Mouse (Mus musculus): ENCODE results near the gene Cib4.

GRCm38 (mm10) chr5:30594953-30595560, 49.4 kb upstream of the Cib4 start:
- no peak for TF ChIP-seq POLR2A (IDR thresholded peaks at IDR 0.05; ENCODE audit: extremely low read depth, insufficient read depth, low read length)
- TF ChIP-seq CTCF (IDR thresholded peaks at IDR 0.05; ENCODE audit: extremely low read depth, insufficient read depth, low read length), result no peak
